11 mouse cellular contexts compared by ENCODE assay signal in genomic region chr1:85900521-85901333, GRCm38 (mm10). TPM values are rescaled to one million over a fixed set of nuclear protein-coding genes. Genes with fewer than 3 reads are reported as not detected.
DNase-seq lines count a peak whose midpoint lies in the region; ATAC-seq and TF ChIP-seq lines count a peak whose summit lies in the region.
"Had no signal": no experiment of that assay in that cellular context is flagged by ENCODE, and none has a peak within 500 bp of the region (broad histone marks: within the 10 kb centered on the region; RNA-seq: fewer than 3 reads in every experiment).

No protein-coding gene starts in this region.

- H3K36me3 ChIP-seq in neural tube, embryonic 13.5 days = peaks cover 29% of the 10 kb centered on the region
- peaks cover 11% of the 10 kb centered on the region for H3K36me3 ChIP-seq in hindbrain, embryonic 16.5 days (ENCODE audit: control insufficient read depth, insufficient read depth, low read length)
- H3K36me3 ChIP-seq in stomach, postnatal 0 days (ENCODE audit: control insufficient read depth, insufficient read depth, low read length) = peaks cover 3% of the 10 kb centered on the region; the same call in 1 of the 2 replicates

- ATAC-seq in neural tube, embryonic 13.5 days (ENCODE audit: low read depth) = no peak
- no peak for ATAC-seq in hindbrain, embryonic 16.5 days
- no peak for ATAC-seq in stomach, postnatal 0 days (ENCODE audit: low FRiP score, low TSS enrichment)

- no peak overlapping the region for H3K4me2 ChIP-seq in neural tube, embryonic 13.5 days
- peak overlapping the region; percentile 7; the same call in 1 of the 2 replicates for H3K4me2 ChIP-seq in hindbrain, embryonic 16.5 days (ENCODE audit: low read length)
- H3K4me2 ChIP-seq in stomach, postnatal 0 days (replicated peaks; ENCODE audit: low read depth) = peak overlapping the region; percentile 27

- no peak overlapping the region for H3K4me3 ChIP-seq in neural tube, embryonic 13.5 days
- no peak overlapping the region for H3K4me3 ChIP-seq in hindbrain, embryonic 16.5 days (ENCODE audit: low read length)
- H3K4me3 ChIP-seq in stomach, postnatal 0 days (ENCODE audit: low read depth, low read length) = no peak overlapping the region

- peaks cover 74% of the 10 kb centered on the region for H3K4me1 ChIP-seq in neural tube, embryonic 13.5 days (replicated peaks)
- H3K4me1 ChIP-seq in hindbrain, embryonic 16.5 days (ENCODE audit: control insufficient read depth, insufficient read depth, low read depth, low read length) = peaks cover 69% of the 10 kb centered on the region
- peaks cover 39% of the 10 kb centered on the region for H3K4me1 ChIP-seq in stomach, postnatal 0 days (replicated peaks; ENCODE audit: control insufficient read depth, insufficient read depth)

- WGBS in neural tube, embryonic 13.5 days = 78% methylated on average over 7 of the region's 7 CpGs
- WGBS in hindbrain, embryonic 16.5 days = 69% methylated on average over 7 of the region's 7 CpGs
- 52% methylated on average over 7 of the region's 7 CpGs for WGBS in stomach, postnatal 0 days

- no peaks in the 10 kb centered on the region for H3K9me3 ChIP-seq in neural tube, embryonic 13.5 days
- H3K9me3 ChIP-seq in hindbrain, embryonic 16.5 days (ENCODE audit: control insufficient read depth, low read length) = no peaks in the 10 kb centered on the region
- H3K9me3 ChIP-seq in stomach, postnatal 0 days (ENCODE audit: control insufficient read depth, low read length) = no peaks in the 10 kb centered on the region

- H3K27ac ChIP-seq in neural tube, embryonic 13.5 days (replicated peaks) = peak overlapping the region; percentile 13; the same call in 1 of the 2 replicates
- H3K27ac ChIP-seq in hindbrain, embryonic 16.5 days (ENCODE audit: low read depth, low read length) = peak overlapping the region; percentile 49; the same call in 1 of the 2 replicates
- peak overlapping the region; percentile 70 for H3K27ac ChIP-seq in stomach, postnatal 0 days (replicated peaks)

- DNase-seq in cerebellum, adult 18-20 months = peak; percentile 19 to 22
- DNase-seq in cerebellum, postnatal 4 days (ENCODE audit: low spot score in 2 of 2) = no peak
- DNase-seq in neural tube, embryonic 10.5 days (ENCODE audit: extremely low spot score, low spot score) = no peak
- no peak for DNase-seq in stomach, postnatal 0 days (ENCODE audit: low spot score)
- no peak for DNase-seq in layer of hippocampus, adult 8-10 months (ENCODE audit: low spot score in 2 of 2)
- DNase-seq in kidney, adult 11 months = no peak
- DNase-seq: kidney, adult 9 months; thymus, postnatal 14 days had no signal

- 0 out of 2 replicates have a peak overlapping the region, but pooled peaks have one; percentile 22 for H3K9ac ChIP-seq in neural tube, embryonic 13.5 days
- no peak overlapping the region for H3K9ac ChIP-seq in hindbrain, embryonic 16.5 days (ENCODE audit: low read depth, low read length)
- 0 out of 2 replicates have a peak overlapping the region, but pooled peaks have one; percentile 27 for H3K9ac ChIP-seq in stomach, postnatal 0 days (ENCODE audit: low read length)

- peak; percentile 34 for TF ChIP-seq EP300 in stomach, postnatal 0 days (optimal IDR thresholded peaks at IDR 0.05)

- no peaks in the 10 kb centered on the region for H3K27me3 ChIP-seq in neural tube, embryonic 13.5 days
- no peaks in the 10 kb centered on the region for H3K27me3 ChIP-seq in hindbrain, embryonic 16.5 days (replicated peaks; ENCODE audit: control insufficient read depth, insufficient read depth, low read length)
- no peaks in the 10 kb centered on the region for H3K27me3 ChIP-seq in stomach, postnatal 0 days (ENCODE audit: control insufficient read depth, insufficient read depth, low read length)

- TF ChIP-seq CTCF in stomach, postnatal 0 days (IDR thresholded peaks at IDR 0.05; ENCODE audit: low read depth) = no peak

RNA-seq across cellular contexts. Expression of gene Itm2c, which starts 6.6 kb away (rescaled TPM):
- polyA plus RNA-seq in neural tube, embryonic 13.5 days (2015; fragmentation: Nextera tagmentation; extraction: Ambion mirVana) = 148 and 155 TPM in 2 replicates
- polyA plus RNA-seq in hindbrain, embryonic 16.5 days (2015; fragmentation: Nextera tagmentation; extraction: Ambion mirVana) = 223 and 225 TPM in 2 replicates
- 134 and 147 TPM in 2 replicates for polyA plus RNA-seq in stomach, postnatal 0 days (2015; fragmentation: Nextera tagmentation; extraction: Ambion mirVana)
- total RNA-seq in layer of hippocampus, adult 8-10 months (2022) = 100 to 1,000 TPM; 782 to 804 (median 787) TPM

RNA-seq across cellular contexts. Expression of gene 4933407L21Rik, which starts 27.6 kb away (rescaled TPM):
- 2.7 and 3.5 TPM in 2 replicates for polyA plus RNA-seq in neural tube, embryonic 13.5 days (2015; fragmentation: Nextera tagmentation; extraction: Ambion mirVana)
- polyA plus RNA-seq in hindbrain, embryonic 16.5 days (2015; fragmentation: Nextera tagmentation; extraction: Ambion mirVana) = 7.5 and 9.5 TPM in 2 replicates
- polyA plus RNA-seq in stomach, postnatal 0 days (2015; fragmentation: Nextera tagmentation; extraction: Ambion mirVana) = 0.16 and 0.18 TPM in 2 replicates
- total RNA-seq in layer of hippocampus, adult 8-10 months (2022) = 1 to 10 TPM; 4.3 to 5.3 (median 4.5) TPM
- polyA plus RNA-seq: C2C12 had no signal

Comparison
In these comparisons a context has a peak if more than half of its experiments do, and no peak if none do; other contexts are left out.
1. DNase-seq: peak in cerebellum, adult 18-20 months (2 of 2); none in cerebellum, postnatal 4 days (0 of 2), neural tube, embryonic 10.5 days (single experiment), stomach, postnatal 0 days (single experiment), layer of hippocampus, adult 8-10 months (0 of 2) and kidney, adult 11 months (single experiment).
2. H3K27ac ChIP-seq: peak in every context shown above with its lines; median percentile 70 in stomach, postnatal 0 days; 49 in hindbrain, embryonic 16.5 days; 13 in neural tube, embryonic 13.5 days.